Mouse (Mus musculus) forebrain, embryonic 16.5 days (tissue): ENCODE measurements around the gene Pcdh17. TPM values are rescaled to one million over a fixed set of nuclear protein-coding genes. Genes with fewer than 3 reads are reported as not detected.

ENCODE experiments used
- ATAC-seq: fragments of 200-750 bp; cut with Nextera tagmentation; 2 replicates; pipeline ENCODE4 v1.8.0; 2017; ENCODE audit warnings: mild to moderate bottlenecking, moderate library complexity
- H3K27ac ChIP-seq: fragments of 300-500 bp; sonication (generic); 2 replicates; pipeline ENCODE4 v1.5.1; 2014; ENCODE audit warnings: low read length, control low read depth
- H3K27me3 ChIP-seq: fragments of 300-500 bp; sonication (generic); replicated peaks from 2 replicates; pipeline ENCODE4 v1.6.1; 2014; ENCODE audit warnings: low read length; ENCODE audit not compliant: control insufficient read depth, insufficient read depth
- H3K36me3 ChIP-seq: fragments of 300-500 bp; sonication (generic); 2 replicates; pipeline ENCODE4 v1.6.1; 2014; ENCODE audit not compliant: control insufficient read depth, insufficient read depth
- H3K4me1 ChIP-seq: fragments of 300-500 bp; sonication (generic); replicated peaks from 2 replicates; pipeline ENCODE4 v1.6.1; 2014; ENCODE audit warnings: low read length; ENCODE audit not compliant: control insufficient read depth, insufficient read depth
- H3K4me2 ChIP-seq: fragments of 300-500 bp; sonication (generic); 2 replicates; pipeline ENCODE4 v1.6.1; 2014; ENCODE audit warnings: mild to moderate bottlenecking, low read length, control low read depth
- H3K4me3 ChIP-seq: fragments of 300-500 bp; sonication (generic); replicated peaks from 2 replicates; pipeline ENCODE4 v1.5.1; 2014; ENCODE audit warnings: mild to moderate bottlenecking, low read length, control low read depth
- H3K9ac ChIP-seq: fragments of 300-500 bp; sonication (generic); replicated peaks from 2 replicates; pipeline ENCODE4 v1.6.1; 2014; ENCODE audit warnings: low read depth, low read length, control low read depth
- H3K9me3 ChIP-seq: fragments of 300-500 bp; sonication (generic); 2 replicates; pipeline ENCODE4 v1.6.1; 2016; ENCODE audit warnings: low read length; ENCODE audit not compliant: control insufficient read depth
- WGBS: fragments of 180-500 bp; shearing (Covaris S2); extraction: QIAGEN DNeasy Blood & Tissue Kit; methylation state at CpG from one replicate; pipeline ENCODE4 v1.1.7; 2014; 5-methylcytosine and 5-hydroxymethylcytosine counted together
- polyA plus RNA-seq: library from polyadenylated mRNA; unstranded; fragments of >200 nt; fragmentation: Nextera tagmentation; extraction: Ambion mirVana; gene quantifications from 2 replicates; pipeline ENCODE4 v1.2.1, GENCODE M21; 2015

Gene Pcdh17
- polyA plus RNA-seq, 1 experiment from 2014 or later = 23.3 TPM

DNA sequence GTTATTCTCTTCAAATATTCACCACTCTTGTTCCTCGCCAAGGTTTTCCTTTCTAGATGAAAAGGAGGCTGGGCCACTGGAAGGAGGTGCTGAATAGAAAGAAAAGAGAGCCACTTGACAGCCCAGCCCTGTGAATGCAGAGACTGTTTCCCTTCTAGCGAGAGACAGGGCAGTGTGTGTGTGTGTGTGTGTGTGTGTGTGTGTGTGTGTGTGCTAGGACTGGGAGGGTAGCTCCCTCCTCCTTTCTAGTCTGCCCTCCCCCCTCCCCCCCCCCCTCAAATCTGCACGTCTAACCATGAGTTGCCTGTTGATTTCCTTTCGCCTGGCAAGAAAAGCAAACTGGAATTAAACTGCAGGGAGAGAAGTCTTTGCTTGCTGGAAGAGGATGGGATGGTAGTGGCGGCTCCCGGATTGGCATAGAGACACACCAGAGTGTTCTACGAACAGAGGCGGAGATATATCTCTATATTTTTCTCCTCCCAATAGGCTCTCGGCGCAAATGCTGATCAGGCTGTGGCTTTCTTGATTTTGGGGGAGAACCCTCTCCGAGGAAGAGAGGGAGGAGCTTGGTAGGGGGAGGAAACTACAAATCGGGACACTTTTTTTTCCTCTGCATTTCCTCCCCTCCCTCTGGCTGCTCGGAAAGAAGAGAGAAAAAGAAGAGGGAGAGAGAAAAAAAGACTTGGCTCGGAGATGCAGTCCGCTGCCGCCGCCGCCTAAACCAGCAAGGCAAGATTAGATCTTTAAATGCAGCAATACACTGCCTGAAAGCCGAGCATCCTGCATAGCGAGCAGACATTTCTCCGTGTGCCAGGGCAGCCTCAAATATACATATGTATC, 1.5 kb downstream of the Pcdh17 start:
- peak overlapping the region; percentile 52 for H3K9ac ChIP-seq
- H3K4me1 ChIP-seq = peaks cover 22% of the 10 kb centered on the region
- 0 out of 2 replicates have a peak, but pooled peaks cover 3% of the 10 kb centered on the region for H3K27me3 ChIP-seq
- H3K9me3 ChIP-seq = no peaks in the 10 kb centered on the region
- H3K4me3 ChIP-seq = peak overlapping the region; percentile 74
- H3K36me3 ChIP-seq = no peaks in the 10 kb centered on the region
- H3K27ac ChIP-seq = peak overlapping the region; percentile 62
- ATAC-seq = peak; percentile 34
- WGBS = under 1% methylated on average over 20 of the region's 21 CpGs
- peak overlapping the region; percentile 76 for H3K4me2 ChIP-seq

DNA sequence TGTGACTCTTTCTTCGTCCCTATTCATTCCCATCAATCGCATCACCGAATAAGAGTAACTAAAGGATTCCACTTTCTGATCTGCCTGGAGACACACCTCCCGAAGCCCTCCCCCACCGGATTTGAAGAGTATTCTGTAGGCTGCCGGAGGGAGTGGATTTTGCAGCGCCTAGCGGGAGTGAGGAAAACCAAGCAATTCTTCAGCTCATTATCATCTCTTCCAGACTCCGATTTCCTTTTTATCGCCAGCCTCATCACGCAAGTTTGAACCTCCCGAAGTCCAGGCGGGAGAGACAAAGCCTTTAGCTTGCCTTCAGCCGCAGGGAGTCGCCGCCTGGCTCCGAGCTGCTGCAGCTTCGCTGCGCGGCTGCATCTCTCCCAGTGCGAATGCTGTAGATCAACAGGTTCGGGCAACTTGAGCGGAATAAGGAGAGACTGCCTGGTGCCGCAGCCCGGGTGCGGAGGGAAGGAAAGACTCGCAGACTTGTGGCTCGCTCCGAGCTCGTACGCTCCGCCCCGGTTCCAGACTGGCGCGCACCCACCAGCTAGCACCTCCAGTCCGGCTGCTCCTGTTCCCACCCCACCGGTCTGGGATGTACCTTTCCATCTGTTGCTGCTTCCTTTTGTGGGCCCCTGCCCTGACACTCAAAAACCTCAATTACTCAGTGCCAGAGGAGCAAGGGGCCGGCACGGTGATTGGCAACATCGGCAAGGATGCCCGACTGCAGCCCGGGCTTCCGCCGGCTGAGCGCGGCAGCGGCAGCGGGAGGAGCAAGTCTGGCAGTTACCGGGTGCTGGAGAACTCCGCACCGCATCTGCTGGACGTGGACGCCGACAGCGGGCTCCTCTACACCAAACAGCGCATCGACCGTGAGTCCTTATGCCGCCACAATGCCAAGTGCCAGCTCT, 2.4 kb downstream of the Pcdh17 start:
- H3K9me3 ChIP-seq = no peaks in the 10 kb centered on the region
- no peaks in the 10 kb centered on the region for H3K36me3 ChIP-seq
- peak overlapping the region; percentile 76 for H3K4me2 ChIP-seq
- H3K27ac ChIP-seq = peak overlapping the region; percentile 49
- peak; percentile 9 for ATAC-seq
- 0 out of 2 replicates have a peak, but pooled peaks cover 3% of the 10 kb centered on the region for H3K27me3 ChIP-seq
- peak overlapping the region; percentile 52 for H3K9ac ChIP-seq
- peak overlapping the region; percentile 74 for H3K4me3 ChIP-seq
- peaks cover 22% of the 10 kb centered on the region for H3K4me1 ChIP-seq
- WGBS = under 1% methylated on average over 59 of the region's 59 CpGs

DNA sequence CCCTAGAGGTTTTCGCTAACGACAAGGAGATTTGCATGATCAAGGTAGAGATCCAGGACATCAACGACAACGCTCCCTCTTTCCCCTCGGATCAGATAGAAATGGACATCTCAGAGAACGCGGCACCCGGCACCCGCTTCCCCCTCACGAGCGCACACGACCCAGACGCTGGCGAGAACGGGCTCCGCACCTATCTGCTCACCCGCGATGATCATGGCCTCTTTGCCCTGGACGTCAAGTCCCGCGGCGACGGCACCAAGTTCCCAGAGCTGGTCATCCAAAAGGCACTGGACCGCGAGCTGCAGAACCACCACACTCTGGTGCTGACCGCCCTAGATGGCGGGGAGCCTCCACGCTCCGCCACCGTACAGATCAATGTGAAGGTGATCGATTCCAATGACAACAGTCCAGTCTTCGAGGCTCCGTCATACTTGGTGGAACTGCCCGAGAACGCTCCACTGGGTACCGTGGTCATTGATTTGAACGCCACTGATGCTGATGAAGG, 3.1 kb downstream of the Pcdh17 start:
- Histone ChIP-seq H3K4me1 (peaks cover 22% of the 10 kb centered on the region), H3K27ac (no peak overlapping the region), H3K4me3 (peak overlapping the region; percentile 74), H3K36me3 (no peaks in the 10 kb centered on the region), H3K9ac (peak overlapping the region; percentile 52), H3K27me3 (0 out of 2 replicates have a peak, but pooled peaks cover 3% of the 10 kb centered on the region), H3K9me3 (no peaks in the 10 kb centered on the region), H3K4me2 (peak overlapping the region; percentile 76)
- WGBS = 5% methylated on average over 37 of the region's 37 CpGs
- no peak for ATAC-seq

DNA sequence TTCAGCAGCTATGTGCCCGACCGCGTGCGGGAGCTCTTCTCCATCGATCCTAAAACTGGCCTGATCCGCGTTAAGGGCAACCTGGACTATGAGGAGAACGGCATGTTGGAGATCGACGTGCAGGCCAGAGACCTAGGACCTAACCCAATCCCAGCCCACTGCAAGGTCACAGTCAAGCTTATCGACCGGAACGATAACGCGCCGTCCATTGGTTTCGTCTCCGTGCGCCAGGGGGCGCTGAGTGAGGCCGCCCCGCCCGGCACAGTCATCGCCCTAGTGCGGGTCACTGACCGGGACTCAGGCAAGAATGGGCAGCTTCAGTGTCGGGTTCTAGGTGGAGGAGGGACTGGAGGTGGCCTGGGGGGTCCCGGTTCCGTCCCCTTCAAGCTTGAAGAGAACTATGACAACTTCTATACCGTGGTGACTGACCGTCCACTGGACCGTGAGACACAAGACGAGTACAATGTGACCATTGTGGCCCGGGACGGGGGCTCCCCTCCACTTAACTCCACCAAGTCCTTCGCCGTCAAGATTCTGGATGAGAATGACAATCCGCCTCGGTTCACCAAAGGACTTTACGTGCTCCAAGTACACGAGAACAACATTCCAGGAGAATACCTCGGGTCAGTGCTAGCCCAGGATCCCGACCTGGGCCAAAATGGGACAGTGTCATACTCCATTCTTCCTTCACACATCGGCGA, 3.7 kb downstream of the Pcdh17 start:
- Histone ChIP-seq H3K9ac (peak overlapping the region; percentile 59), H3K9me3 (no peaks in the 10 kb centered on the region), H3K4me1 (peaks cover 22% of the 10 kb centered on the region), H3K36me3 (no peaks in the 10 kb centered on the region), H3K27ac (no peak overlapping the region), H3K4me3 (peak overlapping the region; percentile 74), H3K4me2 (peak overlapping the region; percentile 76), H3K27me3 (0 out of 2 replicates have a peak, but pooled peaks cover 3% of the 10 kb centered on the region)
- WGBS = 5% methylated on average over 45 of the region's 45 CpGs
- ATAC-seq = no peak

DNA sequence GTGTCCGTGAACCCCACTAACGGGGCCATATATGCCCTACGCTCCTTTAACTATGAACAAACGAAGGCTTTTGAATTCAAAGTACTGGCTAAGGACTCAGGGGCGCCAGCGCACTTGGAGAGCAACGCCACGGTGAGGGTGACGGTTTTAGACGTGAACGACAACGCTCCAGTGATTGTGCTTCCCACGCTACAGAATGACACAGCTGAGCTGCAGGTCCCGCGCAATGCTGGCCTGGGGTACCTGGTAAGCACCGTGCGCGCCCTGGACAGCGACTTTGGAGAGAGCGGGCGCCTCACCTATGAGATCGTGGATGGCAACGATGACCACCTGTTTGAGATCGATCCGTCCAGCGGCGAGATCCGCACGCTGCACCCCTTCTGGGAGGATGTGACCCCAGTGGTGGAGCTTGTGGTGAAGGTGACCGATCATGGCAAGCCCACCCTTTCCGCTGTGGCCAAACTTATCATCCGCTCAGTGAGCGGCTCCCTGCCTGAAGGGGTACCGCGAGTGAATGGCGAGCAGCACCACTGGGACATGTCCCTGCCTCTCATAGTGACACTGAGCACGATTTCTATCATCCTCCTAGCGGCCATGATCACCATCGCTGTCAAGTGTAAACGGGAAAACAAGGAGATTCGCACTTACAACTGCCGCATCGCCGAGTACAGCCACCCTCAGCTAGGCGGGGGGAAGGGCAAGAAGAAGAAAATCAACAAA, 4.5 kb downstream of the Pcdh17 start:
- Histone ChIP-seq H3K9ac (peak overlapping the region; percentile 59), H3K27me3 (0 out of 2 replicates have a peak, but pooled peaks cover 3% of the 10 kb centered on the region), H3K9me3 (no peaks in the 10 kb centered on the region), H3K4me1 (peaks cover 22% of the 10 kb centered on the region), H3K4me3 (peak overlapping the region; percentile 74), H3K4me2 (peak overlapping the region; percentile 76), H3K36me3 (no peaks in the 10 kb centered on the region), H3K27ac (no peak overlapping the region)
- 3% methylated on average over 45 of the region's 45 CpGs for WGBS
- ATAC-seq = no peak

DNA sequence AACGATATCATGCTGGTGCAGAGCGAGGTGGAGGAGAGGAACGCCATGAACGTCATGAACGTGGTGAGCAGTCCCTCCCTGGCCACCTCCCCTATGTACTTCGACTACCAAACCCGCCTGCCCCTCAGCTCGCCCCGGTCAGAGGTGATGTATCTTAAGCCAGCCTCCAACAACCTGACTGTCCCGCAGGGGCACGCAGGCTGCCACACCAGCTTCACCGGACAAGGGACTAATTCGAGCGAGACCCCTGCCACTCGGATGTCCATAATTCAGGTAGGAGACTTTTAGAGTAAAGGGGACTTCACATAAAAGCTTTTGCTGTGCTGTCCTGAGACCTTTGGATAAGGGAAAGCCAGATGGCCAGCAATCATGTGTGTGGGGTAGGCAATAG, 5.0 kb downstream of the Pcdh17 start:
- Histone ChIP-seq H3K4me3 (peak overlapping the region; percentile 74), H3K4me2 (peak overlapping the region; percentile 76), H3K27me3 (0 out of 2 replicates have a peak, but pooled peaks cover 3% of the 10 kb centered on the region), H3K36me3 (no peaks in the 10 kb centered on the region), H3K9me3 (no peaks in the 10 kb centered on the region), H3K27ac (no peak overlapping the region), H3K4me1 (peaks cover 22% of the 10 kb centered on the region), H3K9ac (peak overlapping the region; percentile 59)
- ATAC-seq = no peak
- WGBS = 4% methylated on average over 14 of the region's 15 CpGs

DNA sequence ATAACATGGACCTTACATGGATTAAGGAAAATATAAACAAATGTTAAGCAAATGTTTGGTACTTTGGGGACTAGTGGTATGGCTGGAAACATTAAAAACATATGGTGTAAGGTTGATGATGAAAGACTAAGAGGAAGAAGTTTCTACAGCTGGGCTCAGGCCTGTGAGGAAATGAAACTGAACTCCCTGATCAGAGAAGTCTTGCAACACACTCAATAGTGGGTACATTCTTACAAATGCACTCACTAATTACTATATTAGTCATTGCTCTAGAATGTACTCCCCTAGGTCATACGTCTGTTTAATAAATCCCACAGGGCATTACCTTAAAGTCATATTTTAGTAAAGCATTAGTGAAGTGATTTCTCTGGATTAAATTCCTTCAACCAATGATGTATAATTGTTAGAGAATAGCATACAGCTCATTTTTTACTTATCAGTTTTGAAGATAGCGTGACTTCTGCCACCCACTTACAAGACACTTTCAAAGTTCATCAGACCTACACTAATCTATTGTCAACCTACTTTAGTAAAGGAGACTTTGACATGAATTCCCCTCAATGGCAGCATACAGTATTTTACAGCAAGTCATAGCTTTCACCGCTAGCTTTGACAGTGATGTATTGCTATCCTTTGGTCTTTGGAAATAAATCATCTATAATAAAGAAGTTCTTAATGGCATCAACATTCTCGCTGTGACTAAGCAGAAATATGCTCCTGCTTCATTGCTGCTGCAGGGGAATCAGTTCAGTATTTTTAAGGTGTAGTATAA, 10.9 kb downstream of the Pcdh17 start:
- H3K4me1 ChIP-seq = no peaks in the 10 kb centered on the region
- no peaks in the 10 kb centered on the region for H3K36me3 ChIP-seq
- H3K4me3 ChIP-seq = no peak overlapping the region
- no peak overlapping the region for H3K4me2 ChIP-seq
- H3K27me3 ChIP-seq = no peaks in the 10 kb centered on the region
- 83% methylated on average over 4 of the region's 4 CpGs for WGBS
- no peak for ATAC-seq
- H3K9ac ChIP-seq = no peak overlapping the region
- no peak overlapping the region for H3K27ac ChIP-seq
- no peaks in the 10 kb centered on the region for H3K9me3 ChIP-seq

- no peak overlapping the region for H3K4me3 ChIP-seq
- no peaks in the 10 kb centered on the region for H3K4me1 ChIP-seq
- H3K4me2 ChIP-seq = no peak overlapping the region
- no peaks in the 10 kb centered on the region for H3K9me3 ChIP-seq
- H3K27me3 ChIP-seq = no peaks in the 10 kb centered on the region
- ATAC-seq = no peak
- H3K36me3 ChIP-seq = no peaks in the 10 kb centered on the region
- no peak overlapping the region for H3K9ac ChIP-seq
- WGBS = 70% methylated on average over 1 of the region's 1 CpGs
- H3K27ac ChIP-seq = no peak overlapping the region
These were observed 32.1 kb downstream of the Pcdh17 start for GRCm38 (mm10) chr14:84475491-84475890.
